Mouse (Mus musculus) kidney, embryonic 14.5 days (tissue): ENCODE results near the gene Cope. TPM values are rescaled to one million over a fixed set of nuclear protein-coding genes. Genes with fewer than 3 reads are reported as not detected.

Source experiments
- ATAC-seq: fragments of 200-750 bp; cut with Nextera tagmentation; 2 replicates; pipeline ENCODE4 v1.8.0; 2017; ENCODE audit warnings: moderate number of reproducible peaks, mild to moderate bottlenecking, moderate TSS enrichment, moderate library complexity; ENCODE audit not compliant: low FRiP score, low TSS enrichment
- H3K27ac ChIP-seq: fragments of 300-500 bp; sonication (generic); 2 replicates; pipeline ENCODE4 v1.5.1; 2014; ENCODE audit warnings: low read depth, mild to moderate bottlenecking, low read length, moderate library complexity, mixed read lengths
- H3K27me3 ChIP-seq: fragments of 300-500 bp; sonication (generic); 2 replicates; pipeline ENCODE4 v1.6.1; 2014; ENCODE audit warnings: mild to moderate bottlenecking, low read length; ENCODE audit not compliant: control insufficient read depth, insufficient read depth
- H3K36me3 ChIP-seq: fragments of 300-500 bp; sonication (generic); 2 replicates; pipeline ENCODE4 v1.6.1; 2014; ENCODE audit warnings: low read length, mixed read lengths; ENCODE audit not compliant: control insufficient read depth, insufficient read depth
- H3K4me1 ChIP-seq: fragments of 300-500 bp; sonication (generic); 2 replicates; pipeline ENCODE4 v1.6.1; 2014; ENCODE audit warnings: low read length, mixed read lengths; ENCODE audit not compliant: control insufficient read depth, insufficient read depth
- H3K4me2 ChIP-seq: fragments of 300-500 bp; sonication (generic); replicated peaks from 2 replicates; pipeline ENCODE4 v1.6.1; 2014; ENCODE audit warnings: low read depth, mild to moderate bottlenecking, low read length
- H3K4me3 ChIP-seq: fragments of 300-500 bp; sonication (generic); 2 replicates; pipeline ENCODE4 v1.5.1; 2014; ENCODE audit warnings: mild to moderate bottlenecking, low read length
- H3K9ac ChIP-seq: fragments of 300-500 bp; sonication (generic); 2 replicates; pipeline ENCODE4 v1.6.1; 2014; ENCODE audit warnings: low read depth, mild to moderate bottlenecking, low read length, moderate library complexity
- H3K9me3 ChIP-seq: fragments of 300-500 bp; sonication (generic); 2 replicates; pipeline ENCODE4 v1.6.1; 2016; ENCODE audit warnings: low read length; ENCODE audit not compliant: control insufficient read depth
- WGBS: fragments of 180-500 bp; shearing (Covaris S2); extraction: QIAGEN DNeasy Blood & Tissue Kit; methylation state at CpG from one replicate; pipeline ENCODE4 v1.1.7; 2014; 5-methylcytosine and 5-hydroxymethylcytosine counted together
- polyA plus RNA-seq: library from polyadenylated mRNA; unstranded; fragments of >200 nt; fragmentation: Nextera tagmentation; extraction: Ambion mirVana; gene quantifications from 2 replicates; pipeline ENCODE4 v1.2.1, GENCODE M21; 2014

The Cope gene
- polyA plus RNA-seq, 1 experiment from 2014 or later: 322 TPM

GRCm38 (mm10) chr8:70347860-70348420 lies 45.6 kb downstream of the Cope start:
- Histone ChIP-seq H3K9me3 (no peaks in the 10 kb centered on the region), H3K9ac (no peak overlapping the region), H3K4me2 (no peak overlapping the region), H3K36me3 (peaks cover 48% of the 10 kb centered on the region), H3K4me1 (peaks cover 25% of the 10 kb centered on the region), H3K27ac (no peak overlapping the region), H3K4me3 (no peak overlapping the region), H3K27me3 (no peaks in the 10 kb centered on the region)
- 64% methylated on average over 1 of the region's 1 CpGs for WGBS
- no peak for ATAC-seq

- WGBS: 47% methylated on average over 15 of the region's 15 CpGs
- Histone ChIP-seq H3K9me3 (no peaks in the 10 kb centered on the region), H3K4me3 (peak overlapping the region; percentile 96), H3K36me3 (peaks cover 29% of the 10 kb centered on the region), H3K27me3 (no peaks in the 10 kb centered on the region), H3K9ac (peak overlapping the region; percentile 99), H3K27ac (no peak overlapping the region), H3K4me2 (peak overlapping the region; percentile 98), H3K4me1 (peaks cover 32% of the 10 kb centered on the region)
- ATAC-seq: no peak
Measured at GRCm38 (mm10) chr8:70351035-70351999, 49.0 kb downstream of the Cope start.

- Histone ChIP-seq H3K4me3 (peak overlapping the region; percentile 96), H3K4me2 (peak overlapping the region; percentile 98), H3K36me3 (peaks cover 24% of the 10 kb centered on the region), H3K9ac (peak overlapping the region; percentile 99), H3K27ac (0 out of 2 replicates have a peak overlapping the region, but pooled peaks have one; percentile 78), H3K4me1 (peaks cover 32% of the 10 kb centered on the region), H3K27me3 (no peaks in the 10 kb centered on the region), H3K9me3 (no peaks in the 10 kb centered on the region)
- ATAC-seq: no peak
- 20% methylated on average over 3 of the region's 3 CpGs for WGBS
Measured at GRCm38 (mm10) chr8:70352000-70352384, 49.7 kb downstream of the Cope start.

- WGBS: under 1% methylated on average over 63 of the region's 64 CpGs
- Histone ChIP-seq H3K9ac (peak overlapping the region; percentile 99), H3K9me3 (no peaks in the 10 kb centered on the region), H3K4me3 (peak overlapping the region; percentile 96), H3K27me3 (no peaks in the 10 kb centered on the region), H3K4me2 (peak overlapping the region; percentile 98), H3K36me3 (peaks cover 24% of the 10 kb centered on the region), H3K4me1 (peaks cover 32% of the 10 kb centered on the region), H3K27ac (peak overlapping the region; percentile 78)
- peak; percentile 37 for ATAC-seq
Measured at GRCm38 (mm10) chr8:70352657-70353151, 50.4 kb downstream of the Cope start.

GRCm38 (mm10) chr8:70353194-70353817 lies 51.0 kb downstream of the Cope start, which contains the start of gene Upf1:
Gene Upf1 (minus strand): TSS chr8:70353278.
- peaks cover 32% of the 10 kb centered on the region for H3K4me1 ChIP-seq
- H3K9me3 ChIP-seq: no peaks in the 10 kb centered on the region
- no peaks in the 10 kb centered on the region for H3K27me3 ChIP-seq
- H3K27ac ChIP-seq: peak within 1 kb of the TSS; percentile 78
- peak within 1 kb of the TSS; percentile 98 for H3K4me2 ChIP-seq
- ATAC-seq: peak; percentile 93
- peak within 1 kb of the TSS; percentile 96 for H3K4me3 ChIP-seq
- H3K9ac ChIP-seq: peak within 1 kb of the TSS; percentile 99
- peaks cover 21% of the 10 kb centered on the region for H3K36me3 ChIP-seq
- WGBS: under 1% methylated on average over 69 of the region's 69 CpGs

- H3K36me3 ChIP-seq: peaks cover 14% of the 10 kb centered on the region
- peak overlapping the region; percentile 72 for H3K4me2 ChIP-seq
- H3K27ac ChIP-seq: no peak overlapping the region
- 56% methylated on average over 4 of the region's 4 CpGs for WGBS
- peak overlapping the region; percentile 96 for H3K4me3 ChIP-seq
- no peaks in the 10 kb centered on the region for H3K27me3 ChIP-seq
- ATAC-seq: peak; percentile 7
- no peaks in the 10 kb centered on the region for H3K9me3 ChIP-seq
- H3K4me1 ChIP-seq: peaks cover 32% of the 10 kb centered on the region
- H3K9ac ChIP-seq: peak overlapping the region; percentile 62; the same call in 1 of the 2 replicates
Measured at GRCm38 (mm10) chr8:70354004-70354403, 51.7 kb downstream of the Cope start.

GRCm38 (mm10) chr8:70356111-70356510 lies 53.8 kb downstream of the Cope start:
- H3K36me3 ChIP-seq: no peaks in the 10 kb centered on the region
- peaks cover 19% of the 10 kb centered on the region for H3K4me1 ChIP-seq
- no peaks in the 10 kb centered on the region for H3K27me3 ChIP-seq
- no peak overlapping the region for H3K27ac ChIP-seq
- no peak overlapping the region for H3K4me3 ChIP-seq
- no peaks in the 10 kb centered on the region for H3K9me3 ChIP-seq
- H3K4me2 ChIP-seq: no peak overlapping the region
- WGBS: 90% methylated on average over 1 of the region's 1 CpGs
- H3K9ac ChIP-seq: no peak overlapping the region
- no peak for ATAC-seq

- H3K9ac ChIP-seq: no peak overlapping the region
- H3K27me3 ChIP-seq: no peaks in the 10 kb centered on the region
- no peaks in the 10 kb centered on the region for H3K4me1 ChIP-seq
- no peak overlapping the region for H3K4me2 ChIP-seq
- no peak overlapping the region for H3K4me3 ChIP-seq
- H3K36me3 ChIP-seq: no peaks in the 10 kb centered on the region
- no peaks in the 10 kb centered on the region for H3K9me3 ChIP-seq
- no peak overlapping the region for H3K27ac ChIP-seq
- ATAC-seq: no peak
- WGBS: 18% methylated on average over 3 of the region's 3 CpGs
Measured at GRCm38 (mm10) chr8:70359411-70359810, 57.1 kb downstream of the Cope start.
